Comparison of ENCODE assay signal across 8 mouse cellular contexts in the genomic region with DNA sequence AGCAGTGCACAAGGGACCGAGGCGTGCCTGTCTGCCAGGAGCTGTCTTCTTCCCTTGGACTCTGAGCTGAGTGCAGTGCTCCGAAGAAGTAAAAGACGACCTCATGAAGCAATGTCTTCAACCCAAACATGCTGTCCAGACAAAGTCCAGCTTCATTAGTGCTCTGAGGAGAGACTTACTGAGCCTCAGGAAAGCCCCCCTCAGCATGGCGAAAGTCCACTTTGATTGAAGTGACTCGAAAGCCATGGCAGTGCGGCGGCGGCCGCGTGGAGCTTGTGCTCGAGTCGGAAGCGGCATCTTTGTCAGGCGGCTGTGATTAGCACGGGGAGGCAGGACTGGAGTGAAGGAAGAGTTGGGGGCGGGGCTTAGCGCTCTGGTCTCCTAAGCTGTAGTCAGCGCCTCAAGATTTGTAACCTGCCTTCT.
DNase-seq lines count a peak whose midpoint lies in the region; ATAC-seq and TF ChIP-seq lines count a peak whose summit lies in the region.

No protein-coding gene starts in this region.

- H3K4me3 ChIP-seq in left cerebral cortex, adult 2 months, result 0 out of 2 replicates have a peak overlapping the region, but pooled peaks have one; percentile 0
- peak overlapping the region; percentile 54 for H3K4me3 ChIP-seq in heart, embryonic 10.5 days
- H3K4me3 ChIP-seq in lung, embryonic 14.5 days (ENCODE audit: low read depth, low read length), result peak overlapping the region; percentile 36
- H3K4me3 ChIP-seq in neural tube, embryonic 15.5 days (replicated peaks), result peak overlapping the region; percentile 39

- no peaks in the 10 kb centered on the region for H3K9me3 ChIP-seq in heart, embryonic 10.5 days
- no peaks in the 10 kb centered on the region for H3K9me3 ChIP-seq in lung, embryonic 14.5 days (ENCODE audit: low read depth, low read length)
- no peaks in the 10 kb centered on the region for H3K9me3 ChIP-seq in neural tube, embryonic 15.5 days (replicated peaks)

- peak overlapping the region; percentile 44 for H3K9ac ChIP-seq in lung, embryonic 14.5 days
- H3K9ac ChIP-seq in neural tube, embryonic 15.5 days (replicated peaks), result peak overlapping the region; percentile 45

- no peaks in the 10 kb centered on the region for H3K36me3 ChIP-seq in heart, embryonic 10.5 days
- H3K36me3 ChIP-seq in lung, embryonic 14.5 days (ENCODE audit: insufficient read depth), result no peaks in the 10 kb centered on the region
- no peaks in the 10 kb centered on the region for H3K36me3 ChIP-seq in neural tube, embryonic 15.5 days

- peak; percentile 67 for ATAC-seq in lung, embryonic 14.5 days (ENCODE audit: insufficient read depth)
- peak; percentile 77 for ATAC-seq in neural tube, embryonic 15.5 days (ENCODE audit: low FRiP score)

- H3K4me2 ChIP-seq in lung, embryonic 14.5 days, result peak overlapping the region; percentile 69
- H3K4me2 ChIP-seq in neural tube, embryonic 15.5 days, result peak overlapping the region; percentile 69

- intact Hi-C loops in left cerebral cortex, adult 2 months (cut with DNase I), result no loop called here

- no peak for DNase-seq in left cerebral cortex, adult 2 months (ENCODE audit: extremely low spot score in 1 of 2, low spot score in 2 of 2)
- DNase-seq in left cerebral cortex, adult 9 months (ENCODE audit: low spot score in 2 of 2), result no peak
- peak; percentile 94 for DNase-seq in brain, embryonic 14.5 days (ENCODE audit: low read depth)
- DNase-seq in heart, embryonic 10.5 days (ENCODE audit: low spot score), result peak; percentile 86
- peak; percentile 57 for DNase-seq in kidney, adult 9 months
- peak; percentile 91 for DNase-seq in lung, embryonic 14.5 days
- DNase-seq in spleen, postnatal 4 days (ENCODE audit: low spot score in 2 of 2), result no peak

- peaks cover 36% of the 10 kb centered on the region for H3K4me1 ChIP-seq in heart, embryonic 10.5 days
- H3K4me1 ChIP-seq in lung, embryonic 14.5 days (ENCODE audit: insufficient read depth), result peaks cover 6% of the 10 kb centered on the region
- peaks cover 18% of the 10 kb centered on the region for H3K4me1 ChIP-seq in neural tube, embryonic 15.5 days

- no peak for TF ChIP-seq CTCF in left cerebral cortex, adult 2 months (IDR thresholded peaks at IDR 0.05)
- TF ChIP-seq CTCF in brain, embryonic 14.5 days (IDR thresholded peaks at IDR 0.05; ENCODE audit: borderline replicate concordance, extremely low read depth, insufficient read depth, insufficient read length), result no peak
- TF ChIP-seq CTCF in lung, embryonic 14.5 days (IDR thresholded peaks at IDR 0.05; ENCODE audit: low read depth), result no peak

- no peak; the same call in 1 of the 2 replicates for TF ChIP-seq POLR2A in brain, embryonic 14.5 days (IDR thresholded peaks at IDR 0.05; ENCODE audit: borderline replicate concordance, extremely low read depth, insufficient read depth, insufficient read length, poor library complexity, severe bottlenecking)

- H3K27me3 ChIP-seq in heart, embryonic 10.5 days (ENCODE audit: insufficient read depth, poor library complexity, severe bottlenecking), result no peaks in the 10 kb centered on the region
- H3K27me3 ChIP-seq in lung, embryonic 14.5 days (ENCODE audit: insufficient read depth, low read length), result no peaks in the 10 kb centered on the region
- H3K27me3 ChIP-seq in neural tube, embryonic 15.5 days (replicated peaks), result no peaks in the 10 kb centered on the region

- H3K27ac ChIP-seq in left cerebral cortex, adult 2 months, result no peak overlapping the region
- H3K27ac ChIP-seq in heart, embryonic 10.5 days, result peak overlapping the region; percentile 77
- no peak overlapping the region for H3K27ac ChIP-seq in lung, embryonic 14.5 days (ENCODE audit: low read depth)
- 0 out of 2 replicates have a peak overlapping the region, but pooled peaks have one; percentile 9 for H3K27ac ChIP-seq in neural tube, embryonic 15.5 days (replicated peaks)

- 5% methylated on average over 19 of the region's 19 CpGs for WGBS in heart, embryonic 10.5 days
- 3% methylated on average over 19 of the region's 19 CpGs for WGBS in lung, embryonic 14.5 days
- WGBS in neural tube, embryonic 15.5 days, result 5% methylated on average over 19 of the region's 19 CpGs

Comparison
In these comparisons a context has a peak if more than half of its experiments do, and no peak if none do; other contexts are left out.
1. DNase-seq: peak in brain, embryonic 14.5 days (single experiment), heart, embryonic 10.5 days (single experiment), kidney, adult 9 months (single experiment) and lung, embryonic 14.5 days (single experiment); none in left cerebral cortex, adult 2 months (0 of 2), left cerebral cortex, adult 9 months (0 of 2) and spleen, postnatal 4 days (0 of 2).
2. H3K27ac ChIP-seq: peak in heart, embryonic 10.5 days (single experiment) and neural tube, embryonic 15.5 days (single experiment); none in left cerebral cortex, adult 2 months (single experiment) and lung, embryonic 14.5 days (single experiment).
3. H3K4me3 ChIP-seq: peak in every context shown above with its lines; median percentile 54 in heart, embryonic 10.5 days; 39 in neural tube, embryonic 15.5 days; 36 in lung, embryonic 14.5 days; 0 in left cerebral cortex, adult 2 months.